Mouse (Mus musculus): Measurements from ENCODE around the gene Senp6.

DNA sequence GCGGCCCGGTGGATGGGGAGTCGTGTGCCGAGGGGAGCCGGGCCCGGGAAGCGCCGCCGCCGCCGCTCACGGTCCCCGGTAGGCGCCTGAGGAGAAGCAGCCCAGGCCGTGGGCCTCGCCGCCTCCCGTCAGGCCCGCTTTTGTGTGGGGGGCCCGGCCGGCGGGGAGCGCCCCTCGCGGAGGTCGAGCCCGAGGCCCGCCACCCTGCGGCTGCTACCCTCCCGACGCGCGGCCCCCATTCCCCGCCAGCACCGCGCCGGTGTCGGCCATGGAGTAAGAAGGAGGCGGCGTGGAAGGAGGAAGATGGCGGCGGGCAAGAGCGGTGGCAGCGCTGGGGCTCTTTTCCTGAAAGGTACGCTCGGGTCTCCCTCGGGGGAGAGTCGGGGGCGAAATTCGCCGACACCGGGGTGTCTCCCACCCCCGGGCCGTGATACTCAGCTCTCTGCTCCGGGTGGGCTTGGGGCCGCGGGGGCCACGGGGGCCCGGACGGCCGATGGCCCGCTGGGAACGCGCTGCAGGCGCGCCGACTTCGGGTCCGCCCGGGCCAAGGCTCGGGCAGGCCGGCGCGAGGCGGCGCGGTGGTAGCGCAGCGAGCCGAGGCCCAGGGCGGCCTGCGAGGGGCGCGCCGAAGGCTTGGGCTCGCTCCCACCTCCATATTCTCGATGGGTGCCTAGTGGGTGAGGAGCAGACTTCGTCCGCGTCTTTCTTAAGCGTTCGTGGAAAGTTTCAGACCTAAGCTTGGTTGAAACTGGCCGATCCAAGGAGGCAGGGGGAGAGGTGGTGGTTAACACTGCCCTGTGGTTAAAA is 721 bp downstream of the Senp6 start:
- TF ChIP-seq CTCF (IDR thresholded peaks at IDR 0.05; ENCODE audit: low read depth) (no peak), EP300 (IDR thresholded peaks at IDR 0.05; ENCODE audit: low read depth) (no peak)
